In the genomic region with DNA sequence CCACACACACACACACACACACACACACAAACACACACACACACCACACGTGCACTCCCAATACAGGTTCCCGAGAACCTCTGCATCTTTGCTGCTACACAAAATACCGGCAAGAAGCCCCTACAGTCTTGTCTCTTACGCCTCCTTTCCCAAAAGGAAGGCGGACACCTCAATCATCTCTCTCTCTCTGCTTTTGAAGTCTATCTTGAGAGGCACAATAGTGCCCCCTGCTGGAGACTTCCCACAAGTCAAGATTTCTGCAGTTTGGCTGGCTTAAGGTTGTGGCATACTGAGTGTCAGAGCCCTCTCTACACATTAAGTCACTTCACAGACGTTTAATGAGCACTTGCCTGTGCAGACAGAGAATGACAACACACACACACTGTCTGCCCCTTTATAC, we compare ENCODE assay signal across 8 mouse cellular contexts. TPM values are rescaled to one million over a fixed set of nuclear protein-coding genes. Genes with fewer than 3 reads are reported as not detected.
A peak's percentile ranks its signal among the peaks of the same experiment; 100 is the strongest.
DNase-seq lines count a peak whose midpoint lies in the region; ATAC-seq lines count a peak whose summit lies in the region.

No protein-coding gene starts in this region.

- no peak overlapping the region for H3K27ac ChIP-seq in intestine, embryonic 14.5 days (ENCODE audit: low read depth)
- no peak overlapping the region for H3K27ac ChIP-seq in intestine, embryonic 15.5 days
- H3K27ac ChIP-seq in midbrain, embryonic 14.5 days (replicated peaks; ENCODE audit: low read depth, low read length): no peak overlapping the region

- H3K4me3 ChIP-seq in intestine, embryonic 14.5 days (ENCODE audit: low read depth, low read length): no peak overlapping the region
- H3K4me3 ChIP-seq in intestine, embryonic 15.5 days (replicated peaks): no peak overlapping the region
- no peak overlapping the region for H3K4me3 ChIP-seq in midbrain, embryonic 14.5 days (replicated peaks; ENCODE audit: low read depth, low read length)

- H3K9me3 ChIP-seq in intestine, embryonic 14.5 days (ENCODE audit: control insufficient read depth, low read length): no peaks in the 10 kb centered on the region
- no peaks in the 10 kb centered on the region for H3K9me3 ChIP-seq in intestine, embryonic 15.5 days
- H3K9me3 ChIP-seq in midbrain, embryonic 14.5 days (ENCODE audit: control insufficient read depth, low read length): no peaks in the 10 kb centered on the region

- ATAC-seq in intestine, embryonic 14.5 days (replicated peaks; ENCODE audit: low FRiP score, low TSS enrichment, low read depth): 0 out of 2 replicates have a peak, but pooled peaks have one; percentile 6
- no peak for ATAC-seq in intestine, embryonic 15.5 days
- peak; percentile 25; the same call in 1 of the 2 replicates for ATAC-seq in common myeloid progenitor, adult 5-6 weeks (replicated peaks; ENCODE audit: low read depth, poor library complexity, severe bottlenecking)
- ATAC-seq in midbrain, embryonic 14.5 days (ENCODE audit: low FRiP score, low TSS enrichment): no peak

- no peaks in the 10 kb centered on the region for H3K4me1 ChIP-seq in intestine, embryonic 14.5 days (replicated peaks; ENCODE audit: control insufficient read depth, insufficient read depth, low read length)
- 0 out of 2 replicates have a peak, but pooled peaks cover 9% of the 10 kb centered on the region for H3K4me1 ChIP-seq in intestine, embryonic 15.5 days (replicated peaks)
- 0 out of 2 replicates have a peak, but pooled peaks cover 5% of the 10 kb centered on the region for H3K4me1 ChIP-seq in midbrain, embryonic 14.5 days (ENCODE audit: control insufficient read depth, insufficient read depth, low read length)

- peak; percentile 93 for DNase-seq in intestine, embryonic 14.5 days (ENCODE audit: low spot score)
- peak; percentile 67 to 74 for DNase-seq in gastrocnemius, adult 8-10 months (ENCODE audit: low spot score in 2 of 2)
- DNase-seq in induced T-regulatory cell, adult 2 months (ENCODE audit: low read depth): peak; percentile 86
- peak; percentile 75 to 82 for DNase-seq in left cerebral cortex, postnatal 36 days (ENCODE audit: low spot score in 2 of 2)
- peak; percentile 95 for DNase-seq in midbrain, embryonic 14.5 days
- DNase-seq in spleen, postnatal 14 days (ENCODE audit: low spot score in 2 of 2): peak; percentile 54 to 70

- no peak overlapping the region for H3K9ac ChIP-seq in intestine, embryonic 14.5 days (ENCODE audit: low read length)
- no peak overlapping the region for H3K9ac ChIP-seq in intestine, embryonic 15.5 days
- H3K9ac ChIP-seq in midbrain, embryonic 14.5 days (replicated peaks; ENCODE audit: low read length): no peak overlapping the region

- intact Hi-C loops in left cerebral cortex, postnatal 36 days (cut with DNase I): loop anchor here (2.0 to 10.0 kb wide), 3 partner anchors 46 to 172 kb away; no protein-coding TSS in a partner anchor

- H3K27me3 ChIP-seq in intestine, embryonic 14.5 days (replicated peaks; ENCODE audit: control insufficient read depth, insufficient read depth, low read length): no peaks in the 10 kb centered on the region
- H3K27me3 ChIP-seq in intestine, embryonic 15.5 days (replicated peaks): no peaks in the 10 kb centered on the region
- no peaks in the 10 kb centered on the region for H3K27me3 ChIP-seq in midbrain, embryonic 14.5 days (ENCODE audit: control insufficient read depth, insufficient read depth, low read length)

- no peak overlapping the region for H3K4me2 ChIP-seq in intestine, embryonic 14.5 days (ENCODE audit: low read length)
- H3K4me2 ChIP-seq in intestine, embryonic 15.5 days (replicated peaks): no peak overlapping the region
- H3K4me2 ChIP-seq in midbrain, embryonic 14.5 days (ENCODE audit: low read length): peak overlapping the region; percentile 37

- WGBS in intestine, embryonic 14.5 days: 7% methylated on average over 6 of the region's 6 CpGs
- WGBS in intestine, embryonic 15.5 days: 8% methylated on average over 6 of the region's 6 CpGs
- WGBS in midbrain, embryonic 14.5 days: 5% methylated on average over 6 of the region's 6 CpGs

- H3K36me3 ChIP-seq in intestine, embryonic 14.5 days (ENCODE audit: control insufficient read depth, insufficient read depth, low read length): 0 out of 2 replicates have a peak, but pooled peaks cover 4% of the 10 kb centered on the region
- peaks cover 3% of the 10 kb centered on the region; the same call in 1 of the 2 replicates for H3K36me3 ChIP-seq in intestine, embryonic 15.5 days
- H3K36me3 ChIP-seq in midbrain, embryonic 14.5 days (ENCODE audit: control insufficient read depth, insufficient read depth, low read length): no peaks in the 10 kb centered on the region

RNA-seq across cellular contexts. Expression of a gene that starts 9.0 kb away (rescaled TPM):
- polyA plus RNA-seq in intestine, embryonic 14.5 days (2014; fragmentation: Nextera tagmentation; extraction: Ambion mirVana): 8.5 and 9.7 TPM in 2 replicates
- 7.5 and 8.4 TPM in 2 replicates for polyA plus RNA-seq in intestine, embryonic 15.5 days (2015; fragmentation: Nextera tagmentation; extraction: Ambion mirVana)
- 27.7 and 34.3 TPM in 2 replicates for total RNA-seq in common myeloid progenitor, adult 5-6 weeks (2017)
- total RNA-seq in gastrocnemius, adult 8-10 months (2022): 1 to 10 TPM; 6.5 to 9.0 (median 7.8) TPM
- 1 to 10 TPM; 4.3 to 5.2 TPM for total RNA-seq in left cerebral cortex, postnatal 36 days (2021)
- 1.5 and 2.8 TPM in 2 replicates for polyA plus RNA-seq in midbrain, embryonic 14.5 days (2014; fragmentation: Nextera tagmentation; extraction: Ambion mirVana)

RNA-seq across cellular contexts. Expression of a gene that starts 35.0 kb away (rescaled TPM):
- polyA plus RNA-seq in intestine, embryonic 14.5 days (2014; fragmentation: Nextera tagmentation; extraction: Ambion mirVana): 0.34 and 0.36 TPM in 2 replicates
- 0.34 and 0.42 TPM in 2 replicates for polyA plus RNA-seq in intestine, embryonic 15.5 days (2015; fragmentation: Nextera tagmentation; extraction: Ambion mirVana)
- not detected in 2 replicates for total RNA-seq in common myeloid progenitor, adult 5-6 weeks (2017)
- 1 to 10 TPM; 1.8 to 7.5 (median 6.2) TPM for total RNA-seq in gastrocnemius, adult 8-10 months (2022)
- total RNA-seq in left cerebral cortex, postnatal 36 days (2021): under 1 TPM; 0.57 to 0.91 TPM
- 0.26 and 0.28 TPM in 2 replicates for polyA plus RNA-seq in midbrain, embryonic 14.5 days (2014; fragmentation: Nextera tagmentation; extraction: Ambion mirVana)

RNA-seq across cellular contexts. Expression of a gene that starts 42.1 kb away (rescaled TPM):
- polyA plus RNA-seq in intestine, embryonic 14.5 days (2014; fragmentation: Nextera tagmentation; extraction: Ambion mirVana): 0.81 and 1.3 TPM in 2 replicates
- polyA plus RNA-seq in intestine, embryonic 15.5 days (2015; fragmentation: Nextera tagmentation; extraction: Ambion mirVana): 3.8 and 4.6 TPM in 2 replicates
- not detected in 2 replicates for total RNA-seq in common myeloid progenitor, adult 5-6 weeks (2017)
- total RNA-seq in gastrocnemius, adult 8-10 months (2022): not detected
- not detected for total RNA-seq in left cerebral cortex, postnatal 36 days (2021)
- not detected in 2 replicates for polyA plus RNA-seq in midbrain, embryonic 14.5 days (2014; fragmentation: Nextera tagmentation; extraction: Ambion mirVana)

Comparison
In these comparisons a context has a peak if more than half of its experiments do, and no peak if none do; other contexts are left out.
1. ATAC-seq: peak in intestine, embryonic 14.5 days (single experiment) and common myeloid progenitor, adult 5-6 weeks (single experiment); none in intestine, embryonic 15.5 days (single experiment) and midbrain, embryonic 14.5 days (single experiment).
2. Peak in every context shown above with its lines, with median percentiles within 50 percentile points of each other: DNase-seq.